Mouse (Mus musculus) midbrain, postnatal 0 days (tissue): ENCODE data around the gene Chrm5. TPM values are rescaled to one million over a fixed set of nuclear protein-coding genes. Genes with fewer than 3 reads are reported as not detected.

Experiments
- ATAC-seq: fragments of 200-750 bp; cut with Nextera tagmentation; 2 replicates; pipeline ENCODE4 v1.8.0; 2017; ENCODE audit warnings: moderate number of reproducible peaks, mild to moderate bottlenecking, moderate TSS enrichment, moderate library complexity; ENCODE audit not compliant: low FRiP score
- DNase-seq: peaks from one replicate; pipeline ENCODE4 v3.0.0-alpha.2; 2015; ENCODE audit warnings: low spot score
- H3K27ac ChIP-seq: fragments of 300-500 bp; sonication (generic); 2 replicates; pipeline ENCODE4 v1.5.1; 2014; ENCODE audit warnings: low read depth, mild to moderate bottlenecking, low read length, mixed read lengths
- H3K27me3 ChIP-seq: fragments of 300-500 bp; sonication (generic); 2 replicates; pipeline ENCODE4 v1.6.1; 2014; ENCODE audit warnings: low read length, control low read depth, mixed read lengths; ENCODE audit not compliant: insufficient read depth
- H3K36me3 ChIP-seq: fragments of 300-500 bp; sonication (generic); 2 replicates; pipeline ENCODE4 v1.6.1; 2014; ENCODE audit warnings: low read length, control low read depth, mixed read lengths; ENCODE audit not compliant: insufficient read depth
- H3K4me1 ChIP-seq: fragments of 300-500 bp; sonication (generic); 2 replicates; pipeline ENCODE4 v1.6.1; 2014; ENCODE audit warnings: mild to moderate bottlenecking, control low read depth, antibody characterized with exemption, low read length, mixed read lengths; ENCODE audit not compliant: insufficient read depth
- H3K4me2 ChIP-seq: fragments of 300-500 bp; sonication (generic); 2 replicates; pipeline ENCODE4 v1.6.1; 2014; ENCODE audit warnings: low read depth, mild to moderate bottlenecking, low read length, mixed read lengths; ENCODE audit not compliant: poor library complexity, severe bottlenecking
- H3K4me3 ChIP-seq: fragments of 300-500 bp; sonication (generic); 2 replicates; pipeline ENCODE4 v1.5.1; 2014; ENCODE audit warnings: low read depth, mild to moderate bottlenecking, low read length, moderate library complexity
- H3K9ac ChIP-seq: fragments of 300-500 bp; sonication (generic); replicated peaks from 2 replicates; pipeline ENCODE4 v1.6.1; 2014; ENCODE audit warnings: mild to moderate bottlenecking, low read length, moderate library complexity, mixed read lengths; ENCODE audit not compliant: poor library complexity, severe bottlenecking
- H3K9me3 ChIP-seq: fragments of 300-500 bp; sonication (generic); 2 replicates; pipeline ENCODE4 v1.6.1; 2016; ENCODE audit warnings: low read length, control low read depth
- CTCF ChIP-seq: IDR thresholded peaks from 2 replicates; pipeline ENCODE4 v1.5.1; 2016; ENCODE audit warnings: antibody characterized with exemption, mild to moderate bottlenecking
- WGBS: fragments of 180-500 bp; shearing (Covaris S2); extraction: QIAGEN DNeasy Blood & Tissue Kit; methylation state at CpG from one replicate; pipeline ENCODE4 v1.1.7; 2014; 5-methylcytosine and 5-hydroxymethylcytosine counted together
- polyA plus RNA-seq: library from polyadenylated mRNA; unstranded; fragments of >200 nt; fragmentation: Nextera tagmentation; extraction: Ambion mirVana; gene quantifications from 2 replicates; pipeline ENCODE4 v1.2.1, GENCODE M21; 2015
- total RNA-seq: library from RNA; depleted of rRNA; stranded (reverse); fragments of >200 nt; gene quantifications from 2 replicates; pipeline ENCODE4 v1.2.3, GENCODE M21; 2014

Gene Chrm5
- total and polyA plus RNA-seq, 2 experiments from 2014 or later = 3.1 to 7.6 TPM

GRCm38 (mm10) chr2:112443491-112443890 lies 37.1 kb downstream of the Chrm5 start:
- Histone ChIP-seq H3K9me3 (no peaks in the 10 kb centered on the region), H3K27me3 (no peaks in the 10 kb centered on the region), H3K4me1 (no peaks in the 10 kb centered on the region), H3K36me3 (no peaks in the 10 kb centered on the region), H3K9ac (no peak overlapping the region), H3K4me2 (no peak overlapping the region), H3K27ac (no peak overlapping the region), H3K4me3 (no peak overlapping the region)
- DNase-seq (no peak), ATAC-seq (no peak)
- TF ChIP-seq CTCF = no peak
- WGBS = 64% methylated on average over 2 of the region's 2 CpGs

DNA sequence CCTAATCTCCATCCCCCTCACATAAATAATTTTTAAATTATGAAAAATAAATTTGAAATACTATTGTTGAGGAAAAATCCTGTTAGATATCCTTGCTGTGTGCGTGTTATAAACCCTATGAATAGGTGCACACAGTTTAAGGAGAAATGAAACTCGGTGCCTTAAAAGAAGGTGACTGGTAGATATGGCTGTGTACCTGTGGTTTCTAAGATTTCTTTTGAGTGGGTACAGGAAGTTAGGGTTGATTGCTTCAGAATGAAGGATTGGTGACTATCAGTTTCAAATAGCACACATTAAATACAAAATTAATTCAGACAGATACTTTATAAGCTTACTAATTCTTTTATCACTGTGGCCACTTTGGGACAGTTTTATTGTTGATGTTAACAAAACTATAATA lies 43.0 kb downstream of the Chrm5 start:
- H3K27me3 ChIP-seq = no peaks in the 10 kb centered on the region
- H3K9ac ChIP-seq = no peak overlapping the region
- ATAC-seq (no peak), DNase-seq (no peak)
- no peak for TF ChIP-seq CTCF
- H3K4me2 ChIP-seq = no peak overlapping the region
- no peaks in the 10 kb centered on the region for H3K36me3 ChIP-seq
- H3K9me3 ChIP-seq = no peaks in the 10 kb centered on the region
- no peaks in the 10 kb centered on the region for H3K4me1 ChIP-seq
- no peak overlapping the region for H3K4me3 ChIP-seq
- WGBS = 82% methylated on average over 2 of the region's 2 CpGs
- no peak overlapping the region for H3K27ac ChIP-seq

DNA sequence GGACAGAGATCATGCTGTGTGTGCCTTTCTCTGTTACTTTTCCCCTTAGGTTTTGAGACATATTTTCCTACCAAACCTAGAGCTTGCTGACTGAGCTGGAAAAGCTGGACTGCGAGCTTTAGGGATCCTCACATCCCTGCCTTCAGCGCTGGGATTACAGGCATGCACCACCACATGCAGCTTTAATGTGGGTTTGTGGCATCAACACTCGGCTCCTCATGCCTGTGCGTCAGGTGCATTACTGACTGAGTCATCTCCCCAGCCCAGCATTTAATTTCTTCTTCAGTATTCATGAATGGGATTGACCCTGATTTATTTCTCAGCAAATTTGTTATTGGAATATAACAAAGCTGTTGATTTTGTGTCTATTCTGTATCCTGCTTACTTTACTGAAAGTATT lies 44.3 kb downstream of the Chrm5 start:
- Histone ChIP-seq H3K36me3 (no peaks in the 10 kb centered on the region), H3K4me3 (no peak overlapping the region), H3K4me2 (no peak overlapping the region), H3K9me3 (no peaks in the 10 kb centered on the region), H3K9ac (no peak overlapping the region), H3K27ac (no peak overlapping the region), H3K4me1 (no peaks in the 10 kb centered on the region), H3K27me3 (no peaks in the 10 kb centered on the region)
- no peak for TF ChIP-seq CTCF
- no peak for ATAC-seq
- no peak for DNase-seq
- 76% methylated on average over 4 of the region's 4 CpGs for WGBS

DNA sequence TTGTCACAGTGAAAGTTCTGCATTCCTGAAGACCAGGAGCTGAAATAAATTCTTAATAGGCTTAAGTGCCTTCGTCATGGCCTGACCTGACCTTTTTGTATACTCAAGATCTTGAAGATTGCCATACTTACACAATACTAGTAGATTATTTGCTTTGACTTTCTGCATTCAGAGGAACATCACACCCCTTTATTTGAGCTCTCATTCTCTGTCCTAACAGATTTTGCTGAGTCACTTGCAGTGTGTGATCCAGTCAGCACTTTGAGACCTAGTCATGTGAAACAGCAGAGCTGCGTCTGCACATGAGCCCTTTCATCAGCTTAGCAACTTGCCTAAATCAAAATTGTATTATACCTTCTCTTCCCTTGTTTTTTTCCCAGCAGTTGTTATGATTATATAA lies 47.2 kb downstream of the Chrm5 start:
- H3K9ac ChIP-seq = no peak overlapping the region
- H3K4me1 ChIP-seq = no peaks in the 10 kb centered on the region
- H3K4me2 ChIP-seq = no peak overlapping the region
- H3K27me3 ChIP-seq = no peaks in the 10 kb centered on the region
- no peak overlapping the region for H3K4me3 ChIP-seq
- DNase-seq (peak; percentile 1), ATAC-seq (no peak)
- no peak for TF ChIP-seq CTCF
- 60% methylated on average over 2 of the region's 2 CpGs for WGBS
- no peaks in the 10 kb centered on the region for H3K9me3 ChIP-seq
- no peaks in the 10 kb centered on the region for H3K36me3 ChIP-seq
- no peak overlapping the region for H3K27ac ChIP-seq

GRCm38 (mm10) chr2:112432523-112432922 lies 48.0 kb downstream of the Chrm5 start:
- no peak for DNase-seq
- 78% methylated on average over 2 of the region's 2 CpGs for WGBS
- no peak for TF ChIP-seq CTCF
- Histone ChIP-seq H3K9me3 (no peaks in the 10 kb centered on the region), H3K27ac (no peak overlapping the region), H3K4me3 (no peak overlapping the region), H3K4me2 (no peak overlapping the region), H3K36me3 (no peaks in the 10 kb centered on the region), H3K4me1 (no peaks in the 10 kb centered on the region), H3K9ac (no peak overlapping the region), H3K27me3 (no peaks in the 10 kb centered on the region)
- no peak for ATAC-seq

DNA sequence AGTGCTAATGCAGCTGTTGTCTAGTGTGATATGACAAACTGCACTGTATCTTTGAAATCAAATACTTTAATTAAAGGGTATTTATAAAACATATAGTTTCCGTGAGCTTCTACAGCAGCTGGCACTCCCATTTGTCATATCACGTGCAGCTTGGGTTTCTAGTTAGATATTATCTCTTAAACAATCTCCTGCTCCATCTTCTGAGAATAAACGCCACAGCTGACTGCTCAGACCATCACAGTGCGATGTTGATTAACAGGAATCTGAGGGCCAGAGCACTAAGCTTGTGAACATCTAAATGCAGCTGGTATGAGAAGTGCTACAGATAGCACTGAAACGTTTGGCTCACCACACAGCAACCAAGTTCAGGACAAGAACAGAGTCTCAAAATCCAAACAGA lies 50.2 kb downstream of the Chrm5 start:
- DNase-seq (no peak), ATAC-seq (no peak)
- Histone ChIP-seq H3K9ac (no peak overlapping the region), H3K27me3 (no peaks in the 10 kb centered on the region), H3K4me1 (no peaks in the 10 kb centered on the region), H3K27ac (no peak overlapping the region), H3K36me3 (no peaks in the 10 kb centered on the region), H3K4me3 (no peak overlapping the region), H3K4me2 (no peak overlapping the region), H3K9me3 (no peaks in the 10 kb centered on the region)
- WGBS = 82% methylated on average over 5 of the region's 5 CpGs
- no peak for TF ChIP-seq CTCF
